Mouse (Mus musculus): ENCODE measurements around the gene Mapk1.

DNA sequence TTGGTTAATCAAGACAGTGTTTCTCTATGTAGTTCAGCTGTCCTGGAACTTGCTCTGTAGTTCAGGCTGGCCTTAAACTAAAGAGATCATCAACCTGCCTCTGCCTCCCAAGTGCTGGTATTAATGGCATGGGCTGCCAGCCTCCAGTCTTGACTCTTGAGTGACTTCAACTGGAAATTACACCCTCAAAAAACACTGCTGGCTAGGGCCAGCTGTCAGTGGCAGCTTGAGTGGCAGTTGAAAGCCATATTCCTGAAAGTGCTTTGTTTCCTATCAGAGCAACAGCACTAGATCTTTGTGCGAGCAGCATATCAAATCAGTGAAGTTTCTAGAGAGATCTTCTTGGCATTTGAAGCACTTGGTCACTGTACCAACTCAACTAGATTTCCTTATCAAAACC is 58.2 kb downstream of the Mapk1 start:
- TF ChIP-seq POLR2A (IDR thresholded peaks at IDR 0.05; ENCODE audit: low read depth, low read length) (no peak), CTCF (IDR thresholded peaks at IDR 0.05; ENCODE audit: extremely low read depth, insufficient read depth, insufficient read length, insufficient replicate concordance) (no peak)

All from spleen, adult 2 months (tissue).